Mouse (Mus musculus) 3134 (cell line): ENCODE measurements around the gene Enthd1.

Experiments used
- DNase-seq: peaks from one replicate; pipeline ENCODE4 v3.0.0-alpha.2; 2011; ENCODE audit warnings: low spot score; ENCODE audit not compliant: insufficient read length; ENCODE audit errors: extremely low read depth

The Enthd1 gene

DNA sequence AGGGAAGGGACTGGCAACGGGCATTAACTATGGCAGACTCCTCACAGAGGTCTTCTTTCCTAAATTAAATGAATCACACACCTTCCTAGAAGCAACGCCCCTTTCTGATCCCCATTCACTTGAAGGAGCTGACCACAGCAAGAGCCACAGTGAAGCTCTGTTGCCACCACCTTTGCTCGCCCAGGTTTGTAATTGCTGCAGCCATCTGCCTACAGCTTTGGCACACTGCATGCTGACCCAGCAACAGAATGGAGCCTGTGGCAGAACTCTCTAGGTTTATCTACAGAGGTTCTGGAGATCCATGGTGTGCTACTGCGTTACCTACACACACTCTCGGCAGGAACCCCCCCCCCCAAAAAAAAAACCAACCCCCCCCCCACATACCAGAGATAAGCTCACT, 74.8 kb downstream of the Enthd1 start:
- DNase-seq = no peak

DNA sequence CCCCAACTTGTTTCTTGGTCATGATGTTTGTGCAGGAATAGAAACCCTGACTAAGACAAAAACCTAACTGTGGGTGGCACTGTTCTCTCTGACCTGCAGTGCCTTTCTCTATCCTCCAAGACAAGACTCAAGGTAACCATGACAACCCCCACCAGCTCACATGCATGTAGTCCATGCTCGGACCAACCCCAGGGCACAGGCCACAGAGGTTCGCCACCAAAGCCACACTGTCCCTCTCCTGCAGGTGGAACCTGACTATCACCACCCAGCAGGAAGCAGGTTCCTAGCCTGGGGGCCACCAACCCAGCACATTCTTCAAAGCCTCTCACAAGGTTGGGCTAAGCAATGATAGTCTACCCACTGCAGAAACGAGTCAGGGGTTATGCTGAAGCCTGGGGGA, 76.3 kb downstream of the Enthd1 start:
- DNase-seq = no peak

DNA sequence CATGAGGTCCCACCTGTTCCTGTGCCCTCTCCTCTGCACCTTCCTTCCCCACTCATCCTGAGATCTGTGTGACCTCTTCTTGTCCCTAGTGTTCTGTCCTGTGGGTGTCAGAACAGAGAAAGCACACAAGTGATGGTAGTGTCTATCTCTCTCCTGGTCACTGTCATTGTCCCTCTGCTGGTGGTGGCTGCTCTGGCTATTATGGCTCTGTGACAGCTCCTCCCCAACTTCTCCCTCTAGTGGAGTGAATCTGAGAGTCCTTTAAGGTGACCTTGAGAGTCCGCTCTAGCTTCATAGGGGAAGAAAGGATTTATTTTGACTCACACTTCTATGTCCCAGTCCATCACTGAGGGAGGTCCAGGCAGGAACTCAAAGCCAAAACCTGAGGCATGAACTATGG, 79.4 kb downstream of the Enthd1 start:
- no peak for DNase-seq

DNA sequence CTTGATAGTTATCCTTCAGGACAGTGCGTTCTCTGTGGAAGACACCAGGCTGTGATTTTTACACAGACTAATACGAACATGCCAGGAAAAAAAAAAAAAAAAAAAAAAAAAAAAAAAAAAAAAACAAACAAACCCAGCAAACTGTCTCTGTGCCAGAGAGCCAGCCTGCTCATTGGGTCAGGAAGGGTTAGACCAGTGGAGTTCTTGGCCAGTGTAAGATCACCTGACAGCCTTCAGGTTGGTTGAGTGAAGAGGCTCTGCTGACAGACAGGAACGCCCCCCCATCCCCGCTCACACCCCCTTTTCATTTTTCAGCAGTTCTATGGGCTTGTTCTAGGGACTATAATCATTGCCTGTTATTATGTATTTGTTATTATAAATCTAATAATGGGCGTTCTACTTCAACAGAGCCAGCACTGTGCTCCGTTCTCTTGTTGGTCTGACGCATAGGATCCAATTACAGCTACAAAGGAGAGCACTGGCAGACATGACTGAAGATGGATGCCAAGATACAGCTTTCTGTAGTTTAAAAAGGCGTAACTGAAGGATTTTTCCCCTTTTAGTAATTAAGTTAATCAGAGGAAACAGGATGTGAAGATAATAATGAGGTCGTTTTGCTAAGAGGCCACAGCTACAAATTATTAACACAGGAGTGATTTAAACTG, 81.8 kb downstream of the Enthd1 start:
- no peak for DNase-seq

DNA sequence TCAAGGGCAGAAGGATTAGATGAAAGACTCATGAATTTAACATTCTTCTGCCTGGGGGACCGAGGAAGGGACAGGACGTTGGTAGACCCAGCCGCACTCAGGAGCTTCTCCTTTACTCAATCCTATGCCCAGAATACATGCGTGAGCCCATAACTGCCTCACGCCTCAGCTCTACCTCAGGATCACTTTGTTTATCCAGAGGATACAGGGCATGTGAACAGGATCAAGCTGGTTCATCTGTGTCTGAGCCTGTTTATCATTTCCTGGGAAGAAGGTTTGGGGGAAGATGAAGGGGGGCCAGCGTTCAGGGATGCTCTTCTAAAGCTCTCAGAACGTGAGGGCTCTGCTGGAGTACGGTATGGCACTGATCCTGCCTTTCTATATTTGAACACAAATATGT, 82.6 kb downstream of the Enthd1 start:
- DNase-seq = no peak

DNA sequence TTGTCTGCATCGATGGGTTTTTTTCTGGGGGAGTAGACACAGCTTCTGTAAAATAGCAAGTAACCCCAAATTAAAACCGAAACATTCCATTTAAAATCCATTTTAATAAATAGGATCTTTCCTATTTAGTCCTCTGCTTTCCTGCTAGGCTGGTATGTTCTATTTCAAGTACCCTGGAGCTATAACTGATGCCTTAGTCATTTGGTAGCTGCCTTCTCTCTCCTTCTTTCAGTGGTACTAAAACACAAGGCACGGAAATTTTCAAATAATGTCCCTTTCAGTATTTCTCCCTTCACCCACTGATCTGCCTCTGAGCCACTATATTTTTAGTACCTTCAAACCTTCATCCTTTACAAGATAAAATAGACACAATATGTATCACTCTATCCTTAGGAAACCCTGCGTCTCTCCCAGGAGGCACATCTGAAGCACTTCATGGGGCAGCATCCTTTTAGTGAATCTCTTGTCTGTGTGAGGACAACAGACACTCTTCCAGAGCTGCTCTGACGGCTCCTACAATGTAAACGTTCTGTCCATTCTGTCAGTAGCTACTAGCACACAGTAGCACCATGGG, 90.4 kb downstream of the Enthd1 start:
- no peak for DNase-seq

DNA sequence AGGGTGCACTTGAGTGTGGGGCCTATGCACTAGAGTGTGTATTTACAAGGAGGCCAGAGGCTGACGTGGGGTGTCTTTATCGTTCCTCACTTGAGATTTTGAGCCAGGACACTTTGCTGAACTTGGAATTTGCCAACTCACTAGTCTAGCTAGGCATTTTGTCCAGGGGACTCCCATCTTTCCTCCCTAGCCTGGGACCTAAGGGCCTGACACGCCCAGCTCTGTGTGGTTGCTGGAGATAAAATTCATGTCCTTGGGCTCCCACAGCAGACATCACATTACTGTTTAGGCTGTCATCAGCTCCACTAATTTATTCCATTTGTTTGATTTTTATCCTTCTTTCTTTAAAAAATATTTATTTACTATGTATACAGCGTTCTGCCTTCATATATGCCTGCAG, 97.1 kb downstream of the Enthd1 start:
- DNase-seq = no peak

DNA sequence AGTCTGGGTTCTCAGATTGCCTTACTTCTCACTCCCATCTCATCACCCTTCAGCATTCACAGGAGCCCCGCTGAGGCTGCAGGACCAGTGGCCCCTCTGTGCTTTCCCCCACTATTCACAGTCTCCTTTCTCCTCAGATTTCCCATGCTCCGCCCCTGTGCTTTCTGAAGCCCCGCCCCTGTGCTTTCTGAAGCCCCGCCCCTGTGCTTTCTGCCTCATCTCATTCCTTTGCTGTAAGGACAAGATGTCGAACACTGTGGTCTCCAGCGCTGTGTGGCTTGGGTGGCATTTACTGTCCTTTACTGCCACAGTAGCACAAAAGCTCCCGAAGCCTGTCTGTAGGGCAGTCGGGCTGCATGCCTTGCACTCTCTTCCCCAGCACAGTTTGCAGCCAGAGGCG, 102.8 kb downstream of the Enthd1 start:
- DNase-seq = no peak

DNA sequence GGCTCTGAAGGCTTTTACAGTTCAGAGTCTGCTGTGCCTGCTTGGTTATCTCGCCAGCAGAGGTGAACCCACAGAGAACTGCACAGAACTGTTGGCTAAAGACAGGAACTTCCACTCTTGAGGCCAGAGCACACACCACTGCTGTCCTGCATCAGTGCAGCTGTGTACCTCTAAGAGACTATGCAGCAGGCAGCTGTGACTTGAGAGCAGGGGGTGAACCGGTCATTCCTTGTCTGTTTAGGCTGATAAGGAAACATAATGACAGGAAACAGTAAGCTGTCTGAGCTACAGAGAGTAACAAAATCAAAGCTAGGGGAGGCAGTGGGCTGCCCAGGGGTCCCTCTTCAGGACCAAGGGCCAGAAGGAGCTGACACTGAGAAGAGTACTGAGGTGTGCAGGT, 103.5 kb downstream of the Enthd1 start:
- no peak for DNase-seq

DNA sequence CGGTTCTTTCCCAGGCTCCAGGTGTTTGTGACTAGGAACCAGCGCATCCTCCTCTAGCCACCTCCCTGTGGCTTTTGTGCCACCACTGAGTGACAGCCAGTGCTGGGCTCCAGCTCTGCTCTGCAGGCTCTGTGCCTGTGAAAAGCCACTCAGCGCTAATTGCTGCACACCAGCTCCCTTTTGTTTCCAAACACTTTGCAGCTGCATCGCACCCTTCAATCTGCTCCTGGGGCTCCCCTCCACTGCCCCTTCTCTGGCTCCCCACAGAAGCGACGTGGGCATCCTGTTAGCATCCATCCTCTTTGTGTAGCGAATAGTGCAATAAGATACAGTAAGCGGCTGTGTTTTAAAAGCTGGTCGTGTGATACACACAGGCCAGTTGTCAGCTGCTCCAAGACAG, 104.9 kb downstream of the Enthd1 start:
- DNase-seq = no peak

DNA sequence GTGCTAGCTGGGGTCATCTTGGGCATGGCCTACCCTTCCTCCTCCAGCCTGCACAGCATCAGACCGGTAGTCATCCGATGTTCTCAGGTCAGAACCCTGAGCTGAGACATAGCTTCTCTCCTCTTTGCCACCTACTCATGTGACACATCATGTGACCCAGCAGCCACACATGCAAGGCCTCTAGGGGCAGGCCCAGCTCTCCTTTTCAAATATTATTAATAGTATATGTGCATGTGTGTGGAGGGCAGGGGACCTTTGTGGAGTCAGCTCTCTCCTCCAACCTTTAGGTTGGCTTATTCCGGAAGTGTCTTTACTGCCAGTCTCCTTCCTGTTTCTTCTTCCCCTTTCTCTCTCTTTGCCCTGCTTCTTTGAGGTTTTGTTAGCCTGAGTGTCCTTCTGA, 107.0 kb downstream of the Enthd1 start:
- no peak for DNase-seq

DNA sequence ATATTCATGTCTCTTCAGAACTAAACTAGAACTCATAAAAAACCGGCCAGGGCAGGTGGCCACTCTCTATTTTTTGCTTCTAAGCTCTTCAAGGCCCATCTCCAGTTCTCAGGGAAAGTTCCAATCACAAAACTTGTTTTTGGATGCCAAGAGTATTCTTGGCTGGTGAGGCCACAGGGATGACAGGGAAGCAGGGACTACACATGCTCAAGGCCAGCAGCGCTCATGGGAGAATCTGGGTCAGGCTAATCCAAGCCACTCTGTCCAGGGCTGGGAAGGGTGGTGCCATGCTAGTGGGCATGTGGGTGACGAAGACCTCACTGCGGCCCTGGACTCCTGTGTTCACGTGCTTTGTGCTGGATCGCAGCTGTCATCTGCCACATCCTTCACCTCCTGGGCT, 110.5 kb downstream of the Enthd1 start:
- no peak for DNase-seq

DNA sequence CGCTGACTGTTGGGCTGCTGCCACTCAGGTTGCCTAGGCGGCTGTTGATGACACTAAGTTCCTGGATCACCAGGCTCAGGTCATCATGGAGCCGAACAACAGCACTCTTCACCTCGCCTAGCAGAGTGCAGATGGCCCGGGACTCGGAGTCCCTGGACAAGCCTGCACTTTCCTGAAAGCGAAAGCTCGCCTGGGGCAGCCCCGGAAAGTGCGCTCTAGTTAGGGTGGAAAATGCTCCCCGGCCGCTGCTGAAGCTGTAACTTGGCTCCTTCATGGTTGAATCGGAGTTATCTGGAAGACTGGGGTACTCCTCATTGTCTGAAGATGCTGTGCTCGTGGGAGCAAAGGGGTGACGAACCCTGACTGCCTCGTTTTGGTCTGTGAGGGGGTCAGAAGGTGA, 112.5 kb downstream of the Enthd1 start:
- DNase-seq = no peak

DNA sequence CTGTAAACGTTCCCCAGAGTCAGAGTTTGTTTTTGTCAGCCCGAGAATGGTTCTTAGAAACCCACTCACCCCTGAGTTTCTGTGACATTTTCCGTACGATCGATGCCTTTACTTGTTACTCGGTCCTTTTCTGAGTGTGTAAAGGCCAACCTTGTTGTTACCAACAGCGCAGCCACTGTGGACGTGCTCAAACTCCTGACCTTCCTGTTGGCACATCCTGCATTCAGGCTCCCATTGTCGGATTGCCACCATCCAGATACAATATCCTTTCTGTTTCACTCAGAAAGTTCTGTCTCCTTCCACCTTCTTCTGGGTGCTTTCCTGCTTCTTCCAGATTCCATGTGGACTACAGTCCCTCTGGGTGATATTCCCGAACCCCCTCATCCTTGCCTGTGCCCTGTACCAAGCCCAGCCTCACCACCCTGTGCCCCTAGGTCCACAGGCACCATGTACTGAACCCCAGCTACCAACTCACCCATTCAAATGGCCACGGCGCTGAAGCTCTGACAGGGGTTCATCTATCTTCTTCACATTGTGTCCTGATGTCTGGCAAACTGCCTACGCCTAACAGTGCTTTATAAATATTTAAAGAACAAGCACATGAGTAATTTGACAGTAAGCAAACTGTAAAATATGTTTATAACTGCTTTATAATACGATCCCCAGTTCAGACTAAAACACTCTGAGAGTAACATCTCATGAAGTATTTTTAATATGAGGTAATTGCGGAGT, 118.8 kb downstream of the Enthd1 start:
- DNase-seq = no peak

DNA sequence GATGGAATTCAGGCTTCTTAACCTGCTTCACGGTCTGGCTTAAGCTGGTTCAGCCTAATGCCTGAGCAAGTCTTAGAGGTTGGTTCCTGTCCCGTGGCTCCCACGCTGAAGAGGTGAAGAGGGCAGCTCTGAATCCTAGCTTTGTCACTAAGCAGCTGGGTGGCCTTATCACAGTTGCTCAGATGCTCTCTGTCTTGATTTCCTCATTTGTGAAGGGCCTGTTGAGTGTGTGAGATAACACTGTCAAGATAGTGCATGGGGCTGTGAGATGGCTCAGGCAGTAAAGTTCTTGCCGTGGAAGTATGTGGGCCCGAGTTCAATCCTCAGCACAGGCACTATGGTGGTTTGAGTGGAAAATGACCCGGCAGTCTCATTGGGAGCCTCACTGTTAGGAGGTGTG, 124.8 kb downstream of the Enthd1 start:
- no peak for DNase-seq

DNA sequence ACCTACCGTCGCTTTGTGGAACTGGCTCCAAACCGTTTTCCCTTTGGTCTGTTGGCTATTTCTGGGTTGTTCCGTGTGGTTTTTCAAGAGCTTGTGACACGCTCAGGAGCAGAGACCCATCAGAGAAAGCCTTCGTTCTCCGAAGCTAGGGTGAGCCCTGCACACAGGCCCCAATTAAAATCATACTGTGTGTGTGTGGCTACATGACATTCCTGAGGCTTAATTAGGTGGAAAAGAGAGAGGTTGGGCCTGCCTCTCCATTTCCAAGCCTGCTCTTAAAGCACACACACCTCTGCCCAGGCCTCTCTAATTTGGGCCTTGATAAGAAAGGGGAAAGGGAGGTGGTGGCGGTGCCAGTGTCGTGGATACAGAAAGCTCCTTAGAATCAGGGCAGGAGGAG, 126.5 kb downstream of the Enthd1 start:
- DNase-seq = no peak

DNA sequence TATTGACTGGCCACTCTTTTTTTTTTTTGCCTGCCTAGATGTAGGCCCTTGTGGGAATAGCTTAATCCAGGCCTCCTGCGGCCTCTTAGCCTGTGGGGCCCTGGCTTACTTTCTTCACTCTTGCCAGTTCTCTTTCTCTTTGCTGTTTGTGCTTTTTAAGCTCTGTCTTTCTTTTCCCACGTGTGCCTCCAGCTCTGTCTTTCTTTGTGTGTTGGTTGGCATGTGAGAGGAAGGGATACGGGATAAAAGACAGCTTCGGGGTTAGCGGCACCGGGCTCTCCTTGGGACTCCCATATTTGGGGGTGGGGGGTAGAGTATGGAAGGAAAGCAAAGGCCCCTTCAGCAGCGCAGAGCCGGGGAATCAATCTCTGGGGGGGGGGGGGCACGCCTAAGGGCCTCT, 127.0 kb downstream of the Enthd1 start:
- no peak for DNase-seq

DNA sequence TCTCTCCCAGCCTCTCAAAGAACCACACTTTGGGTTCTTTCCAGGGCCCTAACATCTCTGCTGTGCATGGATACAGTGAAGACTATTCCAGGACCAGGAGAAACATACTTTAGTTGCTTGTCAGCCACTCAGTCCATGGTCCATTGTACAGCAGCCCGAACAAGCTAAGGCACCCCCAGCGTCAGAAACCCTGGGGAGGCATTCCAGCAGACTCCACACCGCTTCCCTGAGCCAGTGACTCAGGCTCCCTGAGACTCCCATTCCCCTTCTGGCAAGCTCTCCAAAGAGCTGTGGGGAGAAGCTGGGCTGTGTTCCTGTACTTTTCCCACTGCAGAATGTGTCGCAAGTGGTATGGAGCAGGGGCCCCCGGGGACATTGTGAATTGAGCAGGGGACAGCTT, 128.0 kb downstream of the Enthd1 start:
- DNase-seq = no peak

DNA sequence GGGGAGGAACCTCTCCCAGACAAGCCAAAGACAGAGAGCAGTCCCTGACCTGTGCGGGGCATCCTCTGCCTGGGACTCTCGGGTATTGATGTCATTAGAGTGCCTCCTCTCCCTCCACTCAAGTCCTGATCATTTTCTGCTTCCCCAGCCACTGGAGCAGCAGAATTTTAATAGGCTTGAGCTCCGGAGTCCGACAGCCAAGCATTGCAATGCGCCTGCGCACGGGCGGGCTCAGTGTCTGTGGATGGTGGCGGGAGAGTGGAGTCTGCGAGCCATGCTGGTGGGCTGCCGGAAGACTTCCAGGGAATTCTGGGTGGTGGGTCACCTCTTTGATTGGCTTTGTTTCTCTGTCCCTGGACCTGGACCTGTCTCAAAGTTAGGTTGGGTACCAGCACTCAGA, 134.6 kb downstream of the Enthd1 start:
- no peak for DNase-seq

DNA sequence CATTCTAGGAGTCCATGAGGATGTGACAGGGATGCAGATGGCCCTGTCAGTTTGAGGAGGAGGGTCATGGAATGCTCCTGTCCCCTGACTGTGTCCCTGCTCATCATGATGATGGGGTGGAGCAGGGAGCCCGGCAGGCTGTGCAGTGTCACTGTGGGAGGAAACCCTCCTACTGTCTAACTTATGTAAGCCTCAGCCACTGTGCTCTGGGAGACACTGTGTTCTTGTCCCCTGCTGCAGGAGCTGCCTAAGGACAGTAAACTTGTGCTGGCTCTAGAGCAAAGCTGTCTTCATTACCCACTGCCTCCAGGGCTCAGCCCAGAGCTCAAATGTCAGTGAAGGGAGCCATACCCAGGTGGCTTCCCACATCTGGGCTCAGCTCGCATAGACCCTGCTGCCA, 146.8 kb downstream of the Enthd1 start:
- DNase-seq = no peak

DNA sequence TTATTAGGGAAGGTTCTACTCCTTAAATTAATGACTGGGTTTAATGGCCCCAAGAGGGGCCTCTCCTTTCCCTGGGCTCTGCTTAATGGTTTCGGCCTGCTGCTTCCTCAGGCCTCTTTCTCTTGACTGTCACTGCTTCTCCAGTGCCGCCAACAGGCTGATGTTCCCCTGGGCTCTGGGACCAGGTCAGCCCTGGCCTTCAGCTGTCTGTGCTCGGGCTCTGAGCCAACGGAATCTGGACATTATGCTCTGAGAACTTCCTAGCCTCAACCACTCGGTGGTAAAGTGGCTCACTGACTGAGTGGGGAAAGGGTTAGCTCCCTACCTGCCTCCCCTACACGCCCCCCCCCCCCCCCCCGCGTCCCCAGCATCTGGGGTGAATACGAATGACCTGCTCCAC, 147.9 kb downstream of the Enthd1 start:
- DNase-seq = no peak

DNA sequence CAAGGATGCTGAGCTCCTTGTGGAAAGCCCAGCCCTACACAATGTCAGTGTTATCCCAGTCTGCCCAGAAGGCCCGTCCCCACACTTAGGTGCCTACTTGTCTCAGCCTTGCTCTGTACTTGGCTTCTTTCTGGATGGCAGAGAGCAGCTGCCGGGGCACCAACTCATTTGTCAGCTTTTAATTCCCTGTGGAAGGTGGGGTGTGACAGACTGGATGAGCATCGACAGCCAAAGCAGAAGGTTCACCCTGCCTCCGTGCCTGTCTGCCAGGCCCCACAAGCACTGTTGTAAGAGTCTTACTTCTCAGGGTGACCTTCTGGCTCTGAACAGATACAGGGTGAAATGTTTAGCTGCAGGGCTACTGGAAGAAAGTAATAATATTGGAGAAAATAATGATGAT, 149.8 kb downstream of the Enthd1 start:
- no peak for DNase-seq
